Mouse (Mus musculus): ENCODE data around the gene Taf8.

DNA sequence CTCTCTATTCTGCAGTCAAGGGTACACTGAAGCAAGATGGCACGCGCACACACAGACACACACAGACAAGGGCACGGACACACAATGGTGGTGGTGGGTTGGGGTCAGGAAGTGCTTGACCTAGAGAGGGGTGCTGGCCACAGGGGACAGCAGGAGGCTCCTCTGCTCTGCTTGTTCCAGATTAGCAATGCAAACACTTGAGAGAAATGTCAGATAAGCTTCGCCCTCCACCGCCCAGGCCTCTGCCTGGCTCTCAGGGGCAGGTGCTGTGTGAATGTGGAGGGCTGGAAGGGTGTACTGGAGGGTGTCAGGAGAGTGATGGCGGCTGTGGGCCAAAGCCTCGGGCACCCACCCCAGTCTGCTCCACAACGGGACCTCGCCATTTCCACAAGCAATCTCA lies 56.1 kb downstream of the Taf8 start:
- no peak for TF ChIP-seq POLR2A (IDR thresholded peaks at IDR 0.05; ENCODE audit: borderline replicate concordance, control insufficient read depth, low read depth, low read length)
- no peak for TF ChIP-seq CTCF (IDR thresholded peaks at IDR 0.05; ENCODE audit: control insufficient read depth, insufficient read depth, low read length)
